Mouse (Mus musculus): ENCODE data around the gene Snrpd2.

DNA sequence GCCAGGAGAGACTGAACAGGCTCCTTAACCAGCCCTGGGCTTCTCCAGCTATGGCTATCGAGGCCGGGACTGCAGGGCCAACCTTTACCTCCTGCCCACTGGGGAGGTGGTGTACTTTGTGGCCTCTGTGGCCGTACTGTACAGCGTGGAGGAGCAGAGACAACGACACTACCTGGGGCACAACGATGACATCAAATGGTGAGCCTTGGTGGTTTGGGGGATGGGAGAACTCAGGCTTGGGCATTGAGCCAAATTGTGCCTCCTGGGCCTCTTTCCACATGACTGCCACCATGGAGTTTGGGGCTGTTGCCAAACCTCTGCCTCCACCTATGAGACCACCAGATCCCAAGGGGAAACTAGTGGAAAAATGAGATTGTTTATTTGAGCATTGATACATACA lies 35.2 kb downstream of the Snrpd2 start:
- TF ChIP-seq POLR2A (IDR thresholded peaks at IDR 0.05; ENCODE audit: borderline replicate concordance, extremely low read depth, low read depth, low read length), result no peak
- no peak for TF ChIP-seq CTCF (IDR thresholded peaks at IDR 0.05; ENCODE audit: insufficient read depth, low read length)

Measured in lung, adult 2 months (tissue).